Mouse (Mus musculus) limb, embryonic 12.5 days (tissue): ENCODE measurements around the gene Cox11. TPM values are rescaled to one million over a fixed set of nuclear protein-coding genes. Genes with fewer than 3 reads are reported as not detected.

Experiments
- ATAC-seq: fragments of 200-750 bp; cut with Nextera tagmentation; 2 replicates; pipeline ENCODE4 v1.8.0; 2017; ENCODE audit warnings: low read depth, moderate TSS enrichment; ENCODE audit not compliant: insufficient number of reproducible peaks, insufficient read depth, low FRiP score, low TSS enrichment
- H3K27ac ChIP-seq: fragments of 300-500 bp; sonication (generic); 2 replicates; pipeline ENCODE4 v1.5.1; 2016; ENCODE audit warnings: mild to moderate bottlenecking, moderate library complexity
- H3K27me3 ChIP-seq: fragments of 300-500 bp; sonication (generic); 2 replicates; pipeline ENCODE4 v1.6.1; 2016; ENCODE audit warnings: mild to moderate bottlenecking, moderate library complexity
- H3K36me3 ChIP-seq: fragments of 300-500 bp; sonication (generic); 2 replicates; pipeline ENCODE4 v1.6.1; 2016; ENCODE audit warnings: mild to moderate bottlenecking, moderate library complexity
- H3K4me1 ChIP-seq: fragments of 300-500 bp; sonication (generic); replicated peaks from 2 replicates; pipeline ENCODE4 v1.6.1; 2016
- H3K4me2 ChIP-seq: fragments of 300-500 bp; sonication (generic); 2 replicates; pipeline ENCODE4 v1.6.1; 2016; ENCODE audit warnings: mild to moderate bottlenecking, moderate library complexity
- H3K4me3 ChIP-seq: fragments of 300-500 bp; sonication (generic); replicated peaks from 2 replicates; pipeline ENCODE4 v1.5.1; 2016; ENCODE audit warnings: mild to moderate bottlenecking
- H3K9ac ChIP-seq: fragments of 300-500 bp; sonication (generic); replicated peaks from 2 replicates; pipeline ENCODE4 v1.6.1; 2016; ENCODE audit warnings: mild to moderate bottlenecking, moderate library complexity
- H3K9me3 ChIP-seq: fragments of 300-500 bp; sonication (generic); 2 replicates; pipeline ENCODE4 v1.6.1; 2016; ENCODE audit warnings: mild to moderate bottlenecking, moderate library complexity
- WGBS: fragments of 180-500 bp; shearing (Covaris S2); methylation state at CpG from one replicate; pipeline ENCODE4 v1.1.7; 2016; 5-methylcytosine and 5-hydroxymethylcytosine counted together
- polyA plus RNA-seq: library from polyadenylated mRNA; unstranded; fragments of >200 nt; fragmentation: Nextera tagmentation; extraction: Ambion mirVana; gene quantifications from 2 replicates; pipeline ENCODE4 v1.2.1, GENCODE M21; 2016

The Cox11 gene
- 43.1 and 45.9 TPM in 2 replicates for polyA plus RNA-seq

GRCm38 (mm10) chr11:90637440-90638311 lies at the start of gene Cox11, which contains the start of gene Stxbp4:
TSS of gene Cox11 (plus strand) at chr11:90638173.
TSS of gene Stxbp4 (minus strand) at chr11:90638084.
- H3K9ac ChIP-seq: peak within 1 kb of the TSS; percentile 97
- peaks cover 20% of the 10 kb centered on the region for H3K36me3 ChIP-seq
- H3K27me3 ChIP-seq: no peaks in the 10 kb centered on the region
- under 1% methylated on average over 48 of the region's 48 CpGs for WGBS
- H3K4me3 ChIP-seq: peak within 1 kb of the TSS; percentile 92
- H3K4me2 ChIP-seq: peak within 1 kb of the TSS; percentile 62
- no peaks in the 10 kb centered on the region for H3K9me3 ChIP-seq
- peaks cover 19% of the 10 kb centered on the region for H3K4me1 ChIP-seq
- peak within 1 kb of the TSS; percentile 96 for H3K27ac ChIP-seq
- ATAC-seq: peak; percentile 94

GRCm38 (mm10) chr11:90590996-90591395 lies 47.0 kb upstream of the Cox11 start:
- H3K9me3 ChIP-seq: no peaks in the 10 kb centered on the region
- no peak overlapping the region for H3K4me2 ChIP-seq
- 77% methylated on average over 1 of the region's 1 CpGs for WGBS
- H3K36me3 ChIP-seq: peaks cover 61% of the 10 kb centered on the region
- ATAC-seq: no peak
- no peaks in the 10 kb centered on the region for H3K4me1 ChIP-seq
- no peak overlapping the region for H3K27ac ChIP-seq
- no peak overlapping the region for H3K9ac ChIP-seq
- no peaks in the 10 kb centered on the region for H3K27me3 ChIP-seq
- H3K4me3 ChIP-seq: no peak overlapping the region

- no peak for ATAC-seq
- WGBS: 88% methylated on average over 1 of the region's 1 CpGs
Measured at GRCm38 (mm10) chr11:90595826-90596225, 42.1 kb upstream of the Cox11 start.

GRCm38 (mm10) chr11:90603066-90603465 lies 34.9 kb upstream of the Cox11 start:
- H3K27ac ChIP-seq: no peak overlapping the region
- no peak overlapping the region for H3K4me3 ChIP-seq
- WGBS: 97% methylated on average over 2 of the region's 2 CpGs
- H3K4me2 ChIP-seq: no peak overlapping the region
- no peaks in the 10 kb centered on the region for H3K9me3 ChIP-seq
- no peak overlapping the region for H3K9ac ChIP-seq
- H3K4me1 ChIP-seq: no peaks in the 10 kb centered on the region
- no peaks in the 10 kb centered on the region for H3K27me3 ChIP-seq
- peaks cover 65% of the 10 kb centered on the region for H3K36me3 ChIP-seq
- ATAC-seq: no peak

More at GRCm38 (mm10) chr11:90595826-90596225, 42.1 kb upstream of the Cox11 start:
- Histone ChIP-seq H3K27me3 (no peaks in the 10 kb centered on the region), H3K36me3 (peaks cover 68% of the 10 kb centered on the region), H3K4me3 (no peak overlapping the region), H3K9ac (no peak overlapping the region), H3K4me2 (no peak overlapping the region), H3K9me3 (no peaks in the 10 kb centered on the region), H3K27ac (no peak overlapping the region), H3K4me1 (no peaks in the 10 kb centered on the region)

- Histone ChIP-seq H3K27ac (peak overlapping the region; percentile 4; the same call in 1 of the 2 replicates), H3K9ac (no peak overlapping the region), H3K4me1 (no peaks in the 10 kb centered on the region), H3K36me3 (peaks cover 44% of the 10 kb centered on the region), H3K9me3 (no peaks in the 10 kb centered on the region), H3K4me3 (no peak overlapping the region), H3K4me2 (no peak overlapping the region), H3K27me3 (no peaks in the 10 kb centered on the region)
- peak; percentile 59; the same call in 1 of the 2 replicates for ATAC-seq
Measured at GRCm38 (mm10) chr11:90612118-90612517, 25.9 kb upstream of the Cox11 start.

GRCm38 (mm10) chr11:90614743-90615142 lies 23.2 kb upstream of the Cox11 start:
- no peak overlapping the region for H3K9ac ChIP-seq
- H3K36me3 ChIP-seq: peaks cover 39% of the 10 kb centered on the region
- no peak overlapping the region for H3K4me2 ChIP-seq
- no peaks in the 10 kb centered on the region for H3K4me1 ChIP-seq
- H3K27me3 ChIP-seq: no peaks in the 10 kb centered on the region
- no peak for ATAC-seq
- no peaks in the 10 kb centered on the region for H3K9me3 ChIP-seq
- H3K4me3 ChIP-seq: no peak overlapping the region
- H3K27ac ChIP-seq: no peak overlapping the region
- 89% methylated on average over 6 of the region's 6 CpGs for WGBS

- Histone ChIP-seq H3K27me3 (no peaks in the 10 kb centered on the region), H3K27ac (no peak overlapping the region), H3K9ac (no peak overlapping the region), H3K4me2 (no peak overlapping the region), H3K4me3 (no peak overlapping the region), H3K36me3 (peaks cover 43% of the 10 kb centered on the region), H3K9me3 (no peaks in the 10 kb centered on the region), H3K4me1 (no peaks in the 10 kb centered on the region)
- ATAC-seq: no peak
Measured at GRCm38 (mm10) chr11:90616431-90616830, 21.5 kb upstream of the Cox11 start.

GRCm38 (mm10) chr11:90622044-90622443 lies 15.9 kb upstream of the Cox11 start:
- Histone ChIP-seq H3K4me2 (no peak overlapping the region), H3K4me3 (no peak overlapping the region), H3K9me3 (no peaks in the 10 kb centered on the region), H3K9ac (no peak overlapping the region), H3K27me3 (no peaks in the 10 kb centered on the region), H3K27ac (no peak overlapping the region), H3K4me1 (no peaks in the 10 kb centered on the region), H3K36me3 (peaks cover 22% of the 10 kb centered on the region)
- ATAC-seq: no peak
- 93% methylated on average over 12 of the region's 12 CpGs for WGBS

- Histone ChIP-seq H3K9me3 (no peaks in the 10 kb centered on the region), H3K27me3 (no peaks in the 10 kb centered on the region), H3K4me3 (no peak overlapping the region), H3K27ac (no peak overlapping the region), H3K9ac (no peak overlapping the region), H3K4me2 (no peak overlapping the region), H3K4me1 (no peaks in the 10 kb centered on the region), H3K36me3 (peaks cover 22% of the 10 kb centered on the region)
- 92% methylated on average over 7 of the region's 7 CpGs for WGBS
- ATAC-seq: no peak
Measured at GRCm38 (mm10) chr11:90622500-90622899, 15.5 kb upstream of the Cox11 start.

GRCm38 (mm10) chr11:90623477-90623876 lies 14.5 kb upstream of the Cox11 start:
- WGBS: 58% methylated on average over 6 of the region's 6 CpGs
- Histone ChIP-seq H3K27me3 (no peaks in the 10 kb centered on the region), H3K9ac (no peak overlapping the region), H3K4me1 (no peaks in the 10 kb centered on the region), H3K4me3 (no peak overlapping the region), H3K36me3 (peaks cover 15% of the 10 kb centered on the region), H3K27ac (no peak overlapping the region), H3K9me3 (no peaks in the 10 kb centered on the region), H3K4me2 (no peak overlapping the region)
- no peak for ATAC-seq

- H3K27ac ChIP-seq: no peak overlapping the region
- H3K9me3 ChIP-seq: no peaks in the 10 kb centered on the region
- H3K4me3 ChIP-seq: no peak overlapping the region
- no peak for ATAC-seq
- H3K27me3 ChIP-seq: no peaks in the 10 kb centered on the region
- 94% methylated on average over 1 of the region's 1 CpGs for WGBS
- no peak overlapping the region for H3K4me2 ChIP-seq
- H3K36me3 ChIP-seq: peaks cover 9% of the 10 kb centered on the region; the same call in 1 of the 2 replicates
- H3K9ac ChIP-seq: no peak overlapping the region
- no peaks in the 10 kb centered on the region for H3K4me1 ChIP-seq
Measured at GRCm38 (mm10) chr11:90625174-90625573, 12.8 kb upstream of the Cox11 start.
